Mouse (Mus musculus) adrenal gland (tissue): Measurements from ENCODE around the gene Sgms1.

Experiments used
- intact Hi-C: fragments of 180-260 bp; cut with DNase I; formaldehyde crosslinking; loops from one replicate; pipeline ENCODE4 v1.15.1; 2025

Sgms1 gene

GRCm38 (mm10) chr19:32224318-32225096, 165.0 kb downstream of the Sgms1 start:
- intact Hi-C loops = loop anchor here (5.0 kb wide), 1 partner anchor 88 kb away; no protein-coding TSS in a partner anchor

- intact Hi-C loops = loop anchor here (5.0 kb wide), 1 partner anchor 89 kb away; no protein-coding TSS in a partner anchor
These were observed 165.8 kb downstream of the Sgms1 start for GRCm38 (mm10) chr19:32223751-32224174.

GRCm38 (mm10) chr19:32222083-32222482, 167.4 kb downstream of the Sgms1 start:
- intact Hi-C loops = loop anchor here (5.0 kb wide), 1 partner anchor 90 kb away; no protein-coding TSS in a partner anchor

- intact Hi-C loops = loop anchor here (5.0 kb wide), 1 partner anchor 91 kb away; no protein-coding TSS in a partner anchor
These were observed 168.5 kb downstream of the Sgms1 start for GRCm38 (mm10) chr19:32220991-32221390.

GRCm38 (mm10) chr19:32216710-32217109, 172.8 kb downstream of the Sgms1 start:
- intact Hi-C loops = no loop called here

DNA sequence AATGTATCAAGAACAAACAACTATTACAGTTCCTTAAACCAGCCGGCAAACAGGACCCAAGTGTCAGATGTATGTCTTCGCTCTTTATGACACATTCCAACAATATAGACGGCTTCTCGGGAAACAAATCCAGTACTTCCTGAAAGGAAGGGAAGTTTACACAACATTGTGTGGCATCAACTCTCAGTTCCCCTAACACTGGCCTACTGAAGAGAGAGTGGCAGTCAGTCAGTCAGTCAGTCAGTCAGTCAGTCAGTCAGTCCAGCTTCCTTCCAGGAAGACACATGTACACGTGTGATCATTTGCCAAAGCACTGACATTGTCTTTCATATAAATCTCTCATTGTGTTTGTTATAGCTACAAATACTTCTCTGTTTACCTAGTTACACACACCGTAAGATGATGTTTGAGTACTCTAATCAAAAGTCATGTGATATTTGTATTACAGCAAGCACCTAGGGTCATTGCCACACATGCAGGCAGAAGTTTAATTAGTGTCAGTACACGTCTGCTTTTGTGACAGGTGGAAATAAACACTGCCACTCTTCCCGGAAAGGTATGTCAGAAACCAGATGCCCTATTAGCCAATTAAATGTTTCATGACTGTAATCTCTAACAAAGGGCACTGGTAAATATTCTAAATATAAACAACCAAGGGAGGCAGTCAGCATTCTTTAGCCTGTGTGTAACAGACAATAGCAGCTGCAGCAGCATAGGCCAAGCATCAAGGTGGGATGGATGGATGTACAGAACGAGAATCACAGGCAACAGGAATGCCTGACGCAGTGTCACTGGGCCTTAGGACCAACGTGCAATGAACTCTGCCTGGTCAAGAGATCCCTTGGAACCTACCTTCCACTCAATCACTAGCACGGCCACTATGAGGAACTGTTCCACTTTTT, 174.4 kb downstream of the Sgms1 start:
- intact Hi-C loops = no loop called here

GRCm38 (mm10) chr19:32213577-32213976, 175.9 kb downstream of the Sgms1 start:
- intact Hi-C loops = no loop called here

GRCm38 (mm10) chr19:32211293-32211585, 178.3 kb downstream of the Sgms1 start:
- intact Hi-C loops = no loop called here

DNA sequence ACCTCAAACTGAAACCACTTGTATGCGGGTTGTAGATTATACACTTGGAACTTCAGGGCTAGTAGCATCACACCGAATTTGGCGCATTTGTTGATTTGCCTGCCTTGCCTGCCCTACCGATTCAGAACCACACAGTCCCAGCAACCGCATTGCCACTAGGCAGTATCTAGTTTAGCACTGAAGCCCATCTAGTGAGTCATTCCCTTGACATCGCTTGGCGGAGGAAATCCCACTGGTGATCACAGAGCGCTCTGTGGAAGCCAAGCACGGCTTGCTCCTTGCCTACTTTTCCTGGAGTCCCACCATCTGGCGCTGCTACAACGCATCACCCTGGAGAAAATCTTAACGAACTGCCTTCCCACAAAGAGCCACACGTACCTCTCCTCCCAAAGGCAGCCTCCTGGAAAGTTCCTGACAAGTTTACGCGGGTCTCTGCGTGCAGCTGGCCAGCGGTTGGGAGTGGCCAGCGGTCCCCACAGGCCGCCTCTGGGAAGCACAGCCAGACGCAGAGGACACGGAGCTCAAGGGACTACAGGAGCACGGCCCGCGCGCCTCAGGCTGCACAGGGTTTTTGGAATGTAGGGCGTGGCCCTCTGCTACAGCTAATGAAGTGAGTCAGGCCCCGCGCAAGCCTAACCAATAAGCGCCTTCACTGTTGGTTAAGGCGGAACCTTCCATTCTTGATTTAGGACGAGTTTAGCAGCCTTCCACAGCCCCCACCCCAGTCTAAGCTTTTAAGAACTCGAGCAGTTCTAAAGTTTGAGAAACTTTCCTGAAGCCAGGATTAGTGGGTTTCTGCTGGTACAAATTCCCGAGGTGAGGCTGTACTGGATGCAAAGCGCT, 178.8 kb downstream of the Sgms1 start:
- intact Hi-C loops = no loop called here

DNA sequence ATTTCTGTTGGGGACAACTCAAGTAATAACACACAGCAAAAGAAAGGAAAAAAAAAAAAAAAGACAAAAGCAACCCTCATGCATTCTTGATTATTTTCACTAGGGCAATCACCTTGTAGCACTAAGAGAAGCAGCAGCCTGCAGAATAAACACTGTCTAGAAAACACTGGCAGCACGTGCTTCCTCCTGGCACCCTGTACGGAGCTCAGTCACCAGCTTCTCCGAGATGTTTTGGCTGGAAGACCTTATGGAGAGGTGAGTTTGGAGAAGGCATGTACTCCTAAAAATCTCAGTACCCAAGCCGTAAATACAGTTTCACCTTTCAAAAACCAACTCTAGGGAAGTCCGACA, 179.4 kb downstream of the Sgms1 start:
- intact Hi-C loops = no loop called here

DNA sequence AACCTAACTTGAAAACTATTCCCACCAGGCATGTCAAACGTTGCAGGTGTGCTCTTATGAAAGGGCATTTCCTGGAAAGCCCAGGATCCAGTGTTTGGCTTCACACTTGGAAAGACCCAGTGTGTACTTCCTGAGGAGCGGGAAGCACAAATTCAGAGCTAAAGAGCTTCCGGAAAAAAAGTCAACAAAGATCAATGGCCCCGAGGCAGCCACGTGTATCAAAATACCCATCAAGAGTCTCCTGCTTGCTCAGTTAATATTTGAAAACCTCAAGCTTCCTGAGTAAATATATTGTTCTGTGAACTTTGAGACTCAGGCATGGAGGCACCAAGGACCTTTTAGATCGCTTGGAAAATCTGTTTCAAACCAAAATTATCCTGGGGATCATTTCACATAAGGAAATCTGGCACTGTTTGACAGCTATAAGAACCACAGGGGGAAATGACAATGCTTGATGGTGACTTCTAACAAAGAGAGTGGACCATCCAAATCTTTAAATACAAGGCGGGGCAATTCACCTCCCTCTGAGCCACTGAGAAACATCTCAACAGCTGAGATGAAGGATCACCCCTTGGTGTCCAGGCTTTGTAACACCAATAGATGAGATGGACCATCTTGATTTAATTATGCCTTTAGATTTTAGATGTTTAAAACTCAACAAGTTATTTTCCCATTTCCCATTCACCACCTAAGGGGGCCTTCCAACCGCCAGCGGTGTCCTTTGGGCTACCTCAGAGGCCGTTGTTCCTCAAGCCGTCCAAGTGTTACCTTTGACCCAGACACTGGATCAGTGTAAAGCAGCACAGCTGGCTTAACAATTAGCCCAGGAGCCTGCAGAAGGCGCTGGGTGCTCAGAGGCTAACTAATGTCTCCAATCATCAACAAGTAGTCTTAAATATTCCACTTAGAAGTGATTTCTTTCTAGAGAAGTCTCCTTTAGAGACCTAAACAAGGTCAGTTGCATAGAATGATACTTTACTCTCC, 187.1 kb downstream of the Sgms1 start:
- intact Hi-C loops = no loop called here

DNA sequence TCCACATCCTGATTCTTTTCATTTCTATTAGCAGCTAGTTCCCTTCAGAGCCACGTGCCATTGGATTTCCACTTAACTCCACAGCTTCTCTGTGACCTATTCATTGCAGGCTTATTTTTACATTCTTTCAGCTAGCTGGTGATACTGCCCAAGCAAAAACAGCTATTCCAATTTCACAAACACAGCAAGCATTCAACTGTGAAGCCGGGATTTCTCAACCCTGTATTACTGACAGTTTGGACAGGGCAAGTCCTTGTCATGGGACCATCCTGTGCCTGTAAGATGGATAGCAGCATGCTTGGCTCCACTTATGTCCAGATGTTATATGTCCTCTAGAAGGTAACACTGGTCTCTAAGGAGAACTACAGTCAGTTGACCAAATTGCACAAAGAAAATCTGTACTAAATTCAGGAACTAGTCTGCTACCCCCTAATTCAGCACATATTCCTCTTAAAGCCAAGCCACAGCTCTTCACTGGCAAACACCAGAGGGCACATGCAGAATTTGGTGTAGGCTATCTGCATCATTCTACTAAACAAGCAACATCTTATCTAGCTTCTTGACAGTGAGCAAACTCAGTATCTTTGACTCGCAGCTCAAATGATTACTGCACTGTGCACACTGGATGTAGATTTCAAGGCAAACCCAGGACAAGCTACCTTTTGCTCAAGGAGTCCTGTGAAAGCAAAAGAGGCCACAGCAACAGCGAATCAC, 189.5 kb downstream of the Sgms1 start:
- intact Hi-C loops = no loop called here

DNA sequence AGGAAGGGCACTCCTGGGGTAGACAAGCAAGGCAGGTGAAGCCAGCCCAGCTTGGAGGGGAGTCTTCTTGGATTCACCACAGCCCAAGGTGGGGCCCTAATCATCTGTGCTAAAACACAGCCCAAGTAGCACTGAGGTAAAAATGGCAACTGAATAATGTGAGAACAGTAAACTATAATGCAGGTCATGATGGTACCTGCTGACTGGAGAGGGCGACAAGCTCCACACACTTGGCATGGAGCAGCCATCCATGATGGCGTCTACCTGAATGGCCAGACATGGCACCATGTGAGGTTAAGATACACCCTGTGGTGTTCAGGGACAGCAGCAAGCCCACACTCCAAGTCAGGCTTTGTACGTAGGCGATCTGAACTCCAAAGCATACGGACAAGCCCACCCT, 190.4 kb downstream of the Sgms1 start:
- intact Hi-C loops = no loop called here

GRCm38 (mm10) chr19:32198494-32199106, 190.9 kb downstream of the Sgms1 start:
- intact Hi-C loops = no loop called here

DNA sequence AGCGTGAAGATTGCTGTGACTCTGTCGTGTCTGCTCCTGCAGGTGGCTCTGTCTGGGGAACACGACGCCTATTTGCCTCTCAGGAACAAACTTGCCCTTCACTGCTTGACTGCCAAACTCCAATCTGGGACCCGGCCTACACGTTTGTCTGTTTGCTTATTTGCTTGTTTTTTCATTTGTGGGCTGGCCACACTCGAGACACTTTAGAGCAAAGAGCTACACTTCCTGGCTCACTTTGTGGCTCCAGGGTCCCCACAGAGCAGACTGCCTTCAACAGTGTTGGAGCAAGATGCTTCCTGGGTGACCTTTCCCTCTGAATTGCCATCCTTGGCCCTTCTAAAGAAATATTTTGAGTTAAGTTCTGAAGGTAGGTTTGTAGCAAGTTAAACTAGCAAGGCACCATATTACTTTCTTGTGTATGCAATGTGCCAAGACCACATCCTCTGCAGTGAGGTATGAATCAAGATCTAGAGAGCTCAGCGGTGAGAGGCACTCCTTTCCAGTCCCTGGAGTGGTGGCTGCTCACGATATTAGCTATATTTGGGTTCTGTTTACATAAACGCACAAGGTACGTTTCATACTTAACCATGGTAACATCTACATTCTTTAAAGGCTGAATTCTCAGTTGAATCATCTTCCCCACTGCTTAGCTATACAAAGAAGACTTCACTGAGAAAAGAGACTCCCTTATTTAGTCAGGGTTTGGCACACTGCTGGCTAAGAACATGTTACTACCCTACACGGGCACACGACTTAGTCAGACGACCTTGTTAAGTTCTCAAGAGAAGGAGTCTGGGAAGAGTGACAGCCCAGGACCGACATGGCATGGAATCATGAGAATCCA, 192.3 kb downstream of the Sgms1 start:
- intact Hi-C loops = no loop called here

GRCm38 (mm10) chr19:32196222-32196621, 193.3 kb downstream of the Sgms1 start:
- intact Hi-C loops = no loop called here

GRCm38 (mm10) chr19:32194863-32195262, 194.7 kb downstream of the Sgms1 start:
- intact Hi-C loops = no loop called here

DNA sequence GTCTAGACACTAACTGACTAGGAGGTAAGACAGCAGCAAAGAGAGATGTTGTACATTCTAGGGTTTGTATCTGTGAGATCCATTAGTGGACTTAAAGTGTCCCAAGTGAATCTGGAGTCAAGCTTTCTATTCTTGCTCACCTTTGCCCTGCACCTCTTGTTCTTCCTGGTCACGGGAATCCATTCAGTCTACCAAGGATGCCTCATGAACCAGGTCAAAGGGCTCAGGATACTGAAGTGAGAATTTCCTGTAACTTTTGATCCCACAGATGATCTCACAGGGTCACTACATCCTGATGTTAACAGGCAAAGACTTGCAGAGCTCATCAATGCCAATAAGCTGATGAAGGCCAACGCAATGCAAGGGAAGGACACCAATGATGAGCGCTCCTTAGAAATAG, 195.4 kb downstream of the Sgms1 start:
- intact Hi-C loops = no loop called here
